Mouse (Mus musculus): ENCODE results near the gene Atp5h. TPM values are rescaled to one million over a fixed set of nuclear protein-coding genes. Genes with fewer than 3 reads are reported as not detected.
A peak's percentile ranks its signal among the peaks of the same experiment; 100 is the strongest.

Atp5h gene
- polyA plus RNA-seq, 1 experiment, result 166 TPM

DNA sequence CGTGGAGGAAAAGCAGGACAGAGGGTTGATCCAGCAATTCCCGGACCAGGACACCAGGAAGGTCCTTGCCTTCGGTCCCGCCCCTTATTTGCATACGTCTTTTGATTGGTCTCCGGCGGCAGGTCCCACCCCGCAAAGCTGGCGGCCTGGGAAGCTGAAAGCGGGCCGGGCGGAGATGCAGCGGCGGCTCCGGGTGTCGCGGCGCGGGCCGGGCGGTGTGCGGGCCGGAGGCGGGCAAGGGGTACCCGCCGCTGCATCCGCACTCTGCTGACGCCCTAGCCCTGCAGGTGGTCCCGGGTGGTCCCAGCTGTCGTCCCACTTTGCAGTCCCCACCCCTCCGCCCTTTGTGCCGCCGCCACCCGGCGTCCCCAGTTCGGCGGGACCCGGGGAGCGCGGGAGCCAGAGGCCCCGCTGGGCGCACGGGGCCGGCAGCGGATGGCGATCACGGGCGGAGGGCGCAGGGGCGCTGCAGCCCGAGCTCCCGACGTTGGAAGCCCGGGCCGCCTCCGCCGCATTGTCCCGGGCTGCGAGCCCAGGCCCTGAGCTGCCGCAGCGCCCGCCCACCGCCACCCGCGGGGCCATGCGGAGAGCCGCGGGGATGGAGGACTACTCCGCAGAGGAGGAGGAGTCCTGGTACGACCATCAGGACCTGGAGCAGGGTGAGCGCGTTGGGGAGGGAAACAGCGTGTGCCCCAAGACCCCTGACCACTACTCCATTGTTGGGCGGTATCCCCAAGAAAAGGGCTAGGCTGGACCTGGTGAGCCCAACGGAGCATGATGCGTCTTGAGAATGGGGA, 37.8 kb downstream of the Atp5h start, which contains the start of gene Cdr2l:
TSS of gene Cdr2l (plus strand) at position 174 of the 797 bp plus-strand sequence.
- peak within 1 kb of the TSS; percentile 74 for H3K4me3 ChIP-seq (ENCODE audit: control insufficient read depth, low read depth, low read length)
- no peaks in the 10 kb centered on the region for H3K36me3 ChIP-seq (ENCODE audit: control insufficient read depth, insufficient read depth, low read length)
- H3K27me3 ChIP-seq (ENCODE audit: control insufficient read depth, insufficient read depth, low read length), result no peaks in the 10 kb centered on the region
- peaks cover 7% of the 10 kb centered on the region; the same call in 1 of the 2 replicates for H3K4me1 ChIP-seq (ENCODE audit: control insufficient read depth, insufficient read depth, low read length)
- TF ChIP-seq POLR2A (IDR thresholded peaks at IDR 0.05; ENCODE audit: control insufficient read depth, low read depth, low read length), result peak; percentile 46; the same call in 1 of the 2 replicates
- TF ChIP-seq CTCF (IDR thresholded peaks at IDR 0.05; ENCODE audit: control insufficient read depth, insufficient read depth, insufficient replicate concordance, low read depth, low read length), result no peak
- H3K27ac ChIP-seq (ENCODE audit: control insufficient read depth, insufficient read depth, low read depth, low read length), result peak within 1 kb of the TSS; percentile 23; the same call in 1 of the 2 replicates

DNA sequence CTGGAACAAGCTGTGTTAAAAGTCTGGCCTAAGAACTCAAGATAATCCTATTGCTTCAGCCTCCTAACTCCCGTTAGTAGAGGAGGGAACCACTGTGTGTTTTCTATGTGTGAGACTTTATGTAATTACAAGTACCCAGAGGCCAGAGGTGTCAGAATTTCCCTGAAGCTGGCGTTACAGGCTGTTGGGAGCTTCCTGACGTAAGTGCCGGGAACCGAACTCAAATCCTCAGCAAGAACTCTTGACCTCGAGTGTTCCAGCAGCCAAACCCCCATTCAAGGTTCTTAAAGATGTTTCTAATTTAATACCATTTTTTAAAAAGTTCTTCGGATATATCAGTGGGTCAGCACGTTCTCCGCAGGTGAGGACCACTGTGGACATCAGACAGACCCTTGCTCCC, 38.5 kb downstream of the Atp5h start:
- H3K27ac ChIP-seq (ENCODE audit: control insufficient read depth, insufficient read depth, low read depth, low read length), result peak overlapping the region; percentile 23; the same call in 1 of the 2 replicates
- no peak for TF ChIP-seq POLR2A (IDR thresholded peaks at IDR 0.05; ENCODE audit: control insufficient read depth, low read depth, low read length)
- no peak for TF ChIP-seq CTCF (IDR thresholded peaks at IDR 0.05; ENCODE audit: control insufficient read depth, insufficient read depth, insufficient replicate concordance, low read depth, low read length)
- H3K27me3 ChIP-seq (ENCODE audit: control insufficient read depth, insufficient read depth, low read length), result no peaks in the 10 kb centered on the region
- peaks cover 7% of the 10 kb centered on the region; the same call in 1 of the 2 replicates for H3K4me1 ChIP-seq (ENCODE audit: control insufficient read depth, insufficient read depth, low read length)
- H3K4me3 ChIP-seq (ENCODE audit: control insufficient read depth, low read depth, low read length), result peak overlapping the region; percentile 74
- H3K36me3 ChIP-seq (ENCODE audit: control insufficient read depth, insufficient read depth, low read length), result no peaks in the 10 kb centered on the region

DNA sequence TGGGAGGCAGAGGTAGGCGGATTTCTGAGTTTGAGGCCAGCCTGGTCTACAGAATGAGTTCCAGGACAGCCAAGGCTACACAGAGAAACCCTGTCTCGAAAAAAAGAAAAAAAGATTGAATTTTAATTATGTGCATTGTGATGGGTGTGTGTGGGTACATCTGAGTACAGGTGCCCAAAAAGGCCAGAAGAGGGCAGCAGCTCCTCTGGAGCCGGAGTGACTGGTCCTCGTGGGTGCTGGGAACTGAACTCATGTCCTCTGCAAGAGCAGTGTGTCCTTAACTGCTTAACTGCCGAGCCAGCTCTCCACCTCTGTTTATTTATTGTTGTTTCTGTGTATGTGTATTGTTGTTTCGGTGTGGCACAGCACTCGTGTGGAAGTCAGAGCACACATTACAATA, 41.9 kb downstream of the Atp5h start:
- H3K36me3 ChIP-seq (ENCODE audit: control insufficient read depth, insufficient read depth, low read length), result no peaks in the 10 kb centered on the region
- TF ChIP-seq CTCF (IDR thresholded peaks at IDR 0.05; ENCODE audit: control insufficient read depth, insufficient read depth, insufficient replicate concordance, low read depth, low read length) (no peak), POLR2A (IDR thresholded peaks at IDR 0.05; ENCODE audit: control insufficient read depth, low read depth, low read length) (no peak)
- no peak overlapping the region for H3K27ac ChIP-seq (ENCODE audit: control insufficient read depth, insufficient read depth, low read depth, low read length)
- no peak overlapping the region for H3K4me3 ChIP-seq (ENCODE audit: control insufficient read depth, low read depth, low read length)
- H3K4me1 ChIP-seq (ENCODE audit: control insufficient read depth, insufficient read depth, low read length), result peaks cover 13% of the 10 kb centered on the region
- H3K27me3 ChIP-seq (ENCODE audit: control insufficient read depth, insufficient read depth, low read length), result no peaks in the 10 kb centered on the region

DNA sequence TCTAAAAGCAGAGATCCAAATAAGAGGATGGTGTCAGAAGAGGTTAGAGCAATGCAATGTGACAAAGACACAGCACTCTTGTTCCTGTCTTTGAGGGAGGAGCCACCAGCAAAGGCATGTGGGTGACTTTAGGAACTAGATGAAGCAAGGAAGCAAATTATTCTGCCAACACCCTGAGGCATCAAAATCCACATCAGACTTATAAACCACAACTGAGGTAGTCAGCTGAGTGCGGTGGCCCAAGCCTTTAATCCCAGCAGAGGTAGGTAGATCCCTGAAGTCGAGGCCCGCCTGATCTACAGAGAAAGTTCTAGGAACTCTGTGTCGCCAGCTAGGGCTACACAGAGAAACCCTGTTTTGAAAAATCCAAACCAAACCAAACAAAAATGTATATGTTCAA, 42.5 kb downstream of the Atp5h start:
- Histone ChIP-seq H3K36me3 (ENCODE audit: control insufficient read depth, insufficient read depth, low read length) (no peaks in the 10 kb centered on the region), H3K27me3 (ENCODE audit: control insufficient read depth, insufficient read depth, low read length) (no peaks in the 10 kb centered on the region), H3K27ac (ENCODE audit: control insufficient read depth, insufficient read depth, low read depth, low read length) (no peak overlapping the region), H3K4me1 (ENCODE audit: control insufficient read depth, insufficient read depth, low read length) (peaks cover 11% of the 10 kb centered on the region), H3K4me3 (ENCODE audit: control insufficient read depth, low read depth, low read length) (no peak overlapping the region)
- no peak for TF ChIP-seq CTCF (IDR thresholded peaks at IDR 0.05; ENCODE audit: control insufficient read depth, insufficient read depth, insufficient replicate concordance, low read depth, low read length)
- TF ChIP-seq POLR2A (IDR thresholded peaks at IDR 0.05; ENCODE audit: control insufficient read depth, low read depth, low read length), result no peak

DNA sequence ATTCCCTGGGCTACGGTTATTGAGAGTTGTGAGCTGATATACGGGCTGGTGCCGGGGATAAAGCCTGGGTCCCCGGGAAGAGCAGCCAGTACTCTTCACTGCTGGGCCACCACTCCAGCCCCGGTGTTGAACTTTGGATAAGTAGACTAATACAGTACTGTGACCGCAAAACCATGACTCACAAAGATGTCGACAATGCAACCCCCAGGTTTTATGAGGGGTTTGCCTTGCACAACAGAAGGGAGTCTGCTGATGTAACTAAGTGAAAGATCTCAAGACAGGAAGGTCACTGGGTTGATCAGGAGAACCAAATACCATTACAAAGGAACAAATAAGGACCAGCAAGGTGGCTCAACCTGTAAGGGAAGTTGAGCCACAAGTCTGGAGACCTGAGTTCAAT, 43.0 kb downstream of the Atp5h start:
- Histone ChIP-seq H3K27ac (ENCODE audit: control insufficient read depth, insufficient read depth, low read depth, low read length) (no peak overlapping the region), H3K4me3 (ENCODE audit: control insufficient read depth, low read depth, low read length) (no peak overlapping the region), H3K4me1 (ENCODE audit: control insufficient read depth, insufficient read depth, low read length) (peaks cover 9% of the 10 kb centered on the region), H3K36me3 (ENCODE audit: control insufficient read depth, insufficient read depth, low read length) (no peaks in the 10 kb centered on the region), H3K27me3 (ENCODE audit: control insufficient read depth, insufficient read depth, low read length) (no peaks in the 10 kb centered on the region)
- TF ChIP-seq POLR2A (IDR thresholded peaks at IDR 0.05; ENCODE audit: control insufficient read depth, low read depth, low read length), result no peak
- no peak for TF ChIP-seq CTCF (IDR thresholded peaks at IDR 0.05; ENCODE audit: control insufficient read depth, insufficient read depth, insufficient replicate concordance, low read depth, low read length)

DNA sequence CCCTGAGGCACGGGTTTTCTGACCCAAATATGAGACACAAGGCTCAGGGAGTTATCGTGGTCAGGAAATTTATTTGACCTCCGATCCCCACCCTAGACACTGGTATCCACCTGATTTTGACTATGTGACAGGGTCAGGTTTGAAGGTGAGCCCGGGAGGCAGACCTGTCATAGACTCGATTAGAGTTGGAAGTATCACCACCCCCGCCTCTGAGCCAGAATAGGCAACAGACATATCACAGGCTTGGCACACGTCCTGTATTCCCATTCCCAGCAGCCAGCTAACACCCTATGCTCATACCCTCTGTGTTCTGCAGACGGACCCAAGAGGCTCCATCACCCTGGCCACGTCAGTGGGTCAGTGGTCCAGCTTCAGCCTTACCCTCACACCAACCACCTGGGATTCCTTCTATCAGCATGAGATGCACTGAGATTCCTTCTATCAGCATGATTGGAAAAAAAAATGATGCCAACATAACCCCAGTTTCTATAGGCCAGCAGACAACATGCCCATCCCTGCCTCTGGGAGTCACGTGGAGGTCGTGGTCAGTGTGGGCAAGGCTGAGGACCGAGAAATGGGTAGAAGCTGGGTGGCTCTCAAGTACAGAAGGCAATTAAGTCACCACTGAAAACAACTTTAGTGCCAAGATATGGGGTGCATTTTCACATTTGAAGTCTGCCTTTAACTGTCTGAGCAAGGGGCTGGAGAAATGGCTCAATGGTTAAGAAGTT, 44.9 kb downstream of the Atp5h start:
- no peaks in the 10 kb centered on the region for H3K27me3 ChIP-seq (ENCODE audit: control insufficient read depth, insufficient read depth, low read length)
- no peak overlapping the region for H3K4me3 ChIP-seq (ENCODE audit: control insufficient read depth, low read depth, low read length)
- TF ChIP-seq CTCF (IDR thresholded peaks at IDR 0.05; ENCODE audit: control insufficient read depth, insufficient read depth, insufficient replicate concordance, low read depth, low read length) (no peak), POLR2A (IDR thresholded peaks at IDR 0.05; ENCODE audit: control insufficient read depth, low read depth, low read length) (no peak)
- peaks cover 6% of the 10 kb centered on the region for H3K4me1 ChIP-seq (ENCODE audit: control insufficient read depth, insufficient read depth, low read length)
- H3K36me3 ChIP-seq (ENCODE audit: control insufficient read depth, insufficient read depth, low read length), result no peaks in the 10 kb centered on the region
- H3K27ac ChIP-seq (ENCODE audit: control insufficient read depth, insufficient read depth, low read depth, low read length), result no peak overlapping the region
